Mouse (Mus musculus) E14TG2a.4 (cell line): ENCODE measurements around the gene Gm45213.

Experiments used
- CTCF ChIP-seq: conservative IDR thresholded peaks from 2 replicates; pipeline ENCODE4 v1.5.1; 2014; ENCODE audit warnings: low read length
- POU5F1 ChIP-seq: IDR thresholded peaks from 2 replicates; pipeline ENCODE4 v1.6.1; 2014; ENCODE audit warnings: low read length, borderline replicate concordance

GRCm38 (mm10) chr7:66106581-66107056 lies 63.2 kb downstream of the Gm45213 start:
- TF ChIP-seq CTCF (no peak), POU5F1 (no peak)
